Mouse (Mus musculus): ENCODE results near the gene Dglucy. TPM values are rescaled to one million over a fixed set of nuclear protein-coding genes. Genes with fewer than 3 reads are reported as not detected.

Dglucy gene
- polyA plus RNA-seq, 1 experiment, result not detected

GRCm38 (mm10) chr12:100865072-100865471 lies 86.2 kb downstream of the Dglucy start:
- H3K4me3 ChIP-seq (replicated peaks), result no peak overlapping the region
- H3K4me1 ChIP-seq (ENCODE audit: control insufficient read depth), result no peaks in the 10 kb centered on the region
- no peaks in the 10 kb centered on the region for H3K9me3 ChIP-seq (ENCODE audit: control insufficient read depth, low read length)
- TF ChIP-seq TAL1 (IDR thresholded peaks at IDR 0.05; ENCODE audit: low read length), result no peak
- no peak for TF ChIP-seq GATA1 (IDR thresholded peaks at IDR 0.05; ENCODE audit: low read length)
- H3K27me3 ChIP-seq (ENCODE audit: control insufficient read depth), result no peaks in the 10 kb centered on the region
- no peaks in the 10 kb centered on the region for H3K36me3 ChIP-seq (ENCODE audit: control insufficient read depth)

GRCm38 (mm10) chr12:100865509-100866078 lies 86.7 kb downstream of the Dglucy start:
- Histone ChIP-seq H3K36me3 (ENCODE audit: control insufficient read depth) (no peaks in the 10 kb centered on the region), H3K27me3 (ENCODE audit: control insufficient read depth) (no peaks in the 10 kb centered on the region), H3K9me3 (ENCODE audit: control insufficient read depth, low read length) (no peaks in the 10 kb centered on the region), H3K4me3 (replicated peaks) (no peak overlapping the region), H3K4me1 (ENCODE audit: control insufficient read depth) (no peaks in the 10 kb centered on the region)
- TF ChIP-seq GATA1 (IDR thresholded peaks at IDR 0.05; ENCODE audit: low read length) (no peak), TAL1 (IDR thresholded peaks at IDR 0.05; ENCODE audit: low read length) (no peak)

DNA sequence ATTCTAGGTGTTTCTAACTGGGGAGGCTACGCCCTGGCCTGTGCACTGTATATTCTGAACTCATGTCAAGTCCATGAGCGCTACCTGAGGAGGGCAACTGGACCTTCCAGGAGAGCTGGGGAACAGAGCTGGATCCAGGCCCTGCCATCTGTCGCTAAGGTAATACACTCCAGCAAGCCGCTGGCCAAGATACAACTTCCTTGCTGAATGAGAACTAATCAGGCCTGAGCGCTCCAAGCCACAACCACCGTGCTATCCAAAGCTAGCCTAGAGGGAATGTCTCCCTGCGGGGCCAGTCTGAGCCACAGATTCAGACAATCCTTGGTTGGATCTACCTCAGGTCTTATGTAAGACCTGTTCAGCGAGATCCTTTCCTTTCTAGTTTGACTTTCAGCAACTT lies 88.2 kb downstream of the Dglucy start:
- Histone ChIP-seq H3K27me3 (ENCODE audit: control insufficient read depth) (no peaks in the 10 kb centered on the region), H3K36me3 (ENCODE audit: control insufficient read depth) (no peaks in the 10 kb centered on the region), H3K9me3 (ENCODE audit: control insufficient read depth, low read length) (no peaks in the 10 kb centered on the region), H3K4me1 (ENCODE audit: control insufficient read depth) (no peaks in the 10 kb centered on the region), H3K4me3 (replicated peaks) (no peak overlapping the region)
- TF ChIP-seq TAL1 (IDR thresholded peaks at IDR 0.05; ENCODE audit: low read length) (no peak), GATA1 (IDR thresholded peaks at IDR 0.05; ENCODE audit: low read length) (no peak)

DNA sequence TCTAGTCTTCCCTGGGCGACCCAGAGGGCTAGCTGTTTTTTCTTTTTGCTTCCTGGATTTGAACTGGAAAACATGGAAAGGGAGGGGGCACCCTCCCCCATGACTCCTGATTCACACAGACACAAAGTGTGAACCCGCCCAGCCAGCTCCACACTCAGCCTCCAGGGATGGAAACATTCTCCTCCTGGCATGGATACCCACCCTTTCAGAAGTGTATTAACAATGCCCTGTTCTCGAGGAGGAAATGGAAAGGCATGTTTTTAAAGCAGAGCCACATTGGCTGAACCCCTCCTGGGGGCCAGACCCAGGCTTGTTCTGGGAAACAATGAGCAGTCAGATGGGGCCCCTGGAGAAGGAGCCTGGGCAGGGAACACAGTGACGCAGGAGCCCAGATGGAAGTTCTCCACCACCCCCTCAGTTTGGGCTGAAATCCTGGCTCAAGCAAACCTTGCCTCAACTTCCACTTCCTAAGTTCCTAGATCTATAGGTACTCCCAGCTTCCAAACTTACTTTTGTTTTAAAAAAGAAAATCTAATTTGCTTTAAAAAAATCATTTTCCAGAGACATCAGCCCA lies 89.3 kb downstream of the Dglucy start:
- H3K4me3 ChIP-seq (replicated peaks), result no peak overlapping the region
- no peaks in the 10 kb centered on the region for H3K9me3 ChIP-seq (ENCODE audit: control insufficient read depth, low read length)
- no peaks in the 10 kb centered on the region for H3K36me3 ChIP-seq (ENCODE audit: control insufficient read depth)
- H3K27me3 ChIP-seq (ENCODE audit: control insufficient read depth), result no peaks in the 10 kb centered on the region
- no peak for TF ChIP-seq TAL1 (IDR thresholded peaks at IDR 0.05; ENCODE audit: low read length)
- TF ChIP-seq GATA1 (IDR thresholded peaks at IDR 0.05; ENCODE audit: low read length), result no peak
- no peaks in the 10 kb centered on the region for H3K4me1 ChIP-seq (ENCODE audit: control insufficient read depth)

DNA sequence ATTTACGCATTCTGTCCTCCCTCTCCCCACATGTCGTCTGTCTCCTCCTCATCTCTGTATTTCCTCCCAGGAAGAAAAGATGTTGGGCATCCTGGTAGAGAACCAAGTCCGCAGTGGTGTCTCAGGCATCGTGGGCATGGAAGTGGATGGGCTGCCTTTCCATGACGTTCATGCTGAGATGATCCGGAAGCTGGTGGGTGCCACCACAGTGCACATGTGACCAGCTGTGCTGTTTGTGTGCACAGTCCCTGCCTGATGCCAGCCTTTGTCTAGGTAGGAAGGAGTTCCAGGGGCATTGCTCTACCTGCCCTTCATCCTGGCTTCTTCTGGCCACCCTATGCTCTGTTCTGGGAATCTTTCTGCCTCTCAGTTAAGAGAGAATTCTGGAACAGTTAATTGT lies 92.4 kb downstream of the Dglucy start:
- Histone ChIP-seq H3K4me3 (replicated peaks) (no peak overlapping the region), H3K27me3 (ENCODE audit: control insufficient read depth) (no peaks in the 10 kb centered on the region), H3K9me3 (ENCODE audit: control insufficient read depth, low read length) (no peaks in the 10 kb centered on the region), H3K36me3 (ENCODE audit: control insufficient read depth) (no peaks in the 10 kb centered on the region), H3K4me1 (ENCODE audit: control insufficient read depth) (no peaks in the 10 kb centered on the region)
- TF ChIP-seq GATA1 (IDR thresholded peaks at IDR 0.05; ENCODE audit: low read length) (no peak), TAL1 (IDR thresholded peaks at IDR 0.05; ENCODE audit: low read length) (no peak)

- Histone ChIP-seq H3K36me3 (ENCODE audit: control insufficient read depth) (no peaks in the 10 kb centered on the region), H3K9me3 (ENCODE audit: control insufficient read depth, low read length) (no peaks in the 10 kb centered on the region), H3K27me3 (ENCODE audit: control insufficient read depth) (no peaks in the 10 kb centered on the region), H3K4me3 (replicated peaks) (no peak overlapping the region), H3K4me1 (ENCODE audit: control insufficient read depth) (no peaks in the 10 kb centered on the region)
- TF ChIP-seq TAL1 (IDR thresholded peaks at IDR 0.05; ENCODE audit: low read length) (no peak), GATA1 (IDR thresholded peaks at IDR 0.05; ENCODE audit: low read length) (no peak)
These were observed 93.0 kb downstream of the Dglucy start for GRCm38 (mm10) chr12:100871841-100872240.

- TF ChIP-seq TAL1 (IDR thresholded peaks at IDR 0.05; ENCODE audit: low read length), result no peak
- TF ChIP-seq GATA1 (IDR thresholded peaks at IDR 0.05; ENCODE audit: low read length), result no peak
- Histone ChIP-seq H3K36me3 (ENCODE audit: control insufficient read depth) (no peaks in the 10 kb centered on the region), H3K9me3 (ENCODE audit: control insufficient read depth, low read length) (no peaks in the 10 kb centered on the region), H3K4me1 (ENCODE audit: control insufficient read depth) (no peaks in the 10 kb centered on the region), H3K27me3 (ENCODE audit: control insufficient read depth) (no peaks in the 10 kb centered on the region), H3K4me3 (replicated peaks) (no peak overlapping the region)
These were observed 94.8 kb downstream of the Dglucy start for GRCm38 (mm10) chr12:100873612-100874011.

DNA sequence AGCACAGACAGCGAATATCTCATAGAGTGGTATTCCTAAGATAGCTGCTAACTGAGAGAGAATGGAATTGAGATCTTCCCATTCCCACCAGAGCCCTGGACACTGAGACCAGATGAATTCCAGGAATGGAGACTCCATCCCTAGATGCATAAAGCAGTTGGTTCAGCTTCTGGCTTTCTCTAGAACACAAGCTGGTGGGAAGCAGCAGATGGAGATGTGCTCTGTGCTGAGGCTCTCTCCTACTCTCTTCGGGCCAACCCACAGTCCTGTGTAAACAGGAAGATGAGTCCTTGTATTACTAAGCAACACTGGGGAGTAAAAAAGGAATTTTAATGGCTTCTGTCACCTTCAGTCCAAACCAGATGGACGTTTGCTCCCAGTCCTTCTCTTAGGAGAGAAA lies 96.7 kb downstream of the Dglucy start:
- H3K4me3 ChIP-seq (replicated peaks), result no peak overlapping the region
- no peaks in the 10 kb centered on the region for H3K4me1 ChIP-seq (ENCODE audit: control insufficient read depth)
- no peaks in the 10 kb centered on the region for H3K36me3 ChIP-seq (ENCODE audit: control insufficient read depth)
- H3K9me3 ChIP-seq (ENCODE audit: control insufficient read depth, low read length), result no peaks in the 10 kb centered on the region
- no peak for TF ChIP-seq GATA1 (IDR thresholded peaks at IDR 0.05; ENCODE audit: low read length)
- TF ChIP-seq TAL1 (IDR thresholded peaks at IDR 0.05; ENCODE audit: low read length), result no peak
- H3K27me3 ChIP-seq (ENCODE audit: control insufficient read depth), result no peaks in the 10 kb centered on the region

DNA sequence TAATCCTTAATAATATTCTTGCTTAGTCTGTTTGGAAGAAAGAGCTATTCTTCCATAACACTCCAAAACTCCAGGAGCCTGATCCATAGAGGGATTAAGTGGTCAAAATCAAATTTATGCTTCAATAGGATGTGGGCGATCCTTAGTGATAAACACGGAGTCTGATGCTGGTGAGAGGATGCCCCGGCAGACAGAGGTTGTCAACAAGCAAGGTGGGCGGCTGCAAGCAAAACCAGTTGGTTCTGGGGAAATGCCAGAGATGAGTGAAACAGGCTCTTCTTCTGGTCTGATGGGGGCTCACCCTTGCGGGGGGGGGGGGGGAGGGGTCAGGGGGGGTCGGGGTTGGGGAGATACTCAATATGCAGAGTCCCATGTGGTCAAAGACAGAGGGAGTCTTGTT lies 97.1 kb downstream of the Dglucy start:
- H3K36me3 ChIP-seq (ENCODE audit: control insufficient read depth), result no peaks in the 10 kb centered on the region
- no peaks in the 10 kb centered on the region for H3K27me3 ChIP-seq (ENCODE audit: control insufficient read depth)
- no peaks in the 10 kb centered on the region for H3K4me1 ChIP-seq (ENCODE audit: control insufficient read depth)
- no peak for TF ChIP-seq TAL1 (IDR thresholded peaks at IDR 0.05; ENCODE audit: low read length)
- TF ChIP-seq GATA1 (IDR thresholded peaks at IDR 0.05; ENCODE audit: low read length), result no peak
- H3K4me3 ChIP-seq (replicated peaks), result no peak overlapping the region
- H3K9me3 ChIP-seq (ENCODE audit: control insufficient read depth, low read length), result no peaks in the 10 kb centered on the region

DNA sequence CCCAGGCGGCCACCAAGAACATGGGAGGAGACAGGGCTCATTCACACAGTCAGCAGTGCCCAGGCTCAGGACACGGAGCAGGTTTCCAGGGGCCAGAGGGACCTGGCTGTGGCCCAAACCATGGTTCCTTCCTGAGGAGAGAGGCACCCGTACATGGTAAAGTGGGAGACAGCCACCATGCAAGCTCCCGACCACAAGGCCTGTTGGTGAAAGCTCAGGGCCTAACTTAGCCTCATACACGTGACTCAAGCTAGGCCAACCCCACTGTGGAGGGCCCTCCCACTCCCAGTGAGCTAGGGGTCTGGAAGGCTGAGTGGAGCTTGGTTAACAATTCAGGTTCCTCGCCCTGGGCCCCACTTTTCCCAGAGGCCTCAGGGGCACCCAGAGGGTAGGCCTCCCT lies 99.1 kb downstream of the Dglucy start:
- H3K36me3 ChIP-seq (ENCODE audit: control insufficient read depth), result no peaks in the 10 kb centered on the region
- TF ChIP-seq GATA1 (IDR thresholded peaks at IDR 0.05; ENCODE audit: low read length), result no peak
- TF ChIP-seq TAL1 (IDR thresholded peaks at IDR 0.05; ENCODE audit: low read length), result no peak
- no peak overlapping the region for H3K4me3 ChIP-seq (replicated peaks)
- no peaks in the 10 kb centered on the region for H3K4me1 ChIP-seq (ENCODE audit: control insufficient read depth)
- H3K27me3 ChIP-seq (ENCODE audit: control insufficient read depth), result no peaks in the 10 kb centered on the region
- no peaks in the 10 kb centered on the region for H3K9me3 ChIP-seq (ENCODE audit: control insufficient read depth, low read length)

Data from erythroblast, embryonic 14.5 days (primary cell).